Mouse (Mus musculus) erythroblast, embryonic 14.5 days (primary cell): ENCODE data around the gene Tubb4b.

Experiments
- GATA1 ChIP-seq: IDR thresholded peaks from 2 replicates; pipeline ENCODE4 v1.6.1; 2012; ENCODE audit warnings: low read length, inconsistent platforms, mixed read lengths
- TAL1 ChIP-seq: IDR thresholded peaks from 3 replicates; pipeline ENCODE4 v1.6.1; 2012; ENCODE audit warnings: low read length, inconsistent platforms, mixed read lengths

GRCm38 (mm10) chr2:25193330-25193770 is 31.2 kb downstream of the Tubb4b start:
- no peak for TF ChIP-seq TAL1
- no peak for TF ChIP-seq GATA1
